Mouse (Mus musculus) embryonic facial prominence, embryonic 12.5 days (tissue): ENCODE measurements around the gene Kcnh2. TPM values are rescaled to one million over a fixed set of nuclear protein-coding genes. Genes with fewer than 3 reads are reported as not detected.

Source experiments
- ATAC-seq: fragments of 200-750 bp; cut with Nextera tagmentation; 2 replicates; pipeline ENCODE4 v1.8.0; 2017; ENCODE audit not compliant: insufficient number of reproducible peaks, insufficient read depth, low FRiP score, low TSS enrichment
- H3K27ac ChIP-seq: fragments of 300-500 bp; sonication (generic); 2 replicates; pipeline ENCODE4 v1.5.1; 2016; ENCODE audit warnings: mild to moderate bottlenecking
- H3K27me3 ChIP-seq: fragments of 300-500 bp; sonication (generic); 2 replicates; pipeline ENCODE4 v1.6.1; 2016; ENCODE audit warnings: mild to moderate bottlenecking, moderate library complexity
- H3K36me3 ChIP-seq: fragments of 300-500 bp; sonication (generic); 2 replicates; pipeline ENCODE4 v1.6.1; 2016; ENCODE audit warnings: mild to moderate bottlenecking
- H3K4me1 ChIP-seq: fragments of 300-500 bp; sonication (generic); 2 replicates; pipeline ENCODE4 v1.6.1; 2016
- H3K4me2 ChIP-seq: fragments of 300-500 bp; sonication (generic); replicated peaks from 2 replicates; pipeline ENCODE4 v1.6.1; 2016; ENCODE audit warnings: mild to moderate bottlenecking, moderate library complexity
- H3K4me3 ChIP-seq: fragments of 300-500 bp; sonication (generic); 2 replicates; pipeline ENCODE4 v1.5.1; 2016; ENCODE audit warnings: mild to moderate bottlenecking
- H3K9ac ChIP-seq: fragments of 300-500 bp; sonication (generic); 2 replicates; pipeline ENCODE4 v1.6.1; 2016; ENCODE audit warnings: mild to moderate bottlenecking, moderate library complexity
- H3K9me3 ChIP-seq: fragments of 300-500 bp; sonication (generic); 2 replicates; pipeline ENCODE4 v1.6.1; 2016; ENCODE audit warnings: mild to moderate bottlenecking, moderate library complexity
- WGBS: fragments of 180-500 bp; shearing (Covaris S2); methylation state at CpG from one replicate; pipeline ENCODE4 v1.1.7; 2016; 5-methylcytosine and 5-hydroxymethylcytosine counted together
- polyA plus RNA-seq: library from polyadenylated mRNA; unstranded; fragments of >200 nt; fragmentation: Nextera tagmentation; extraction: Ambion mirVana; gene quantifications from 2 replicates; pipeline ENCODE4 v1.2.1, GENCODE M21; 2016

Kcnh2 gene
- polyA plus RNA-seq, 1 experiment from 2014 or later = 5.2 TPM

DNA sequence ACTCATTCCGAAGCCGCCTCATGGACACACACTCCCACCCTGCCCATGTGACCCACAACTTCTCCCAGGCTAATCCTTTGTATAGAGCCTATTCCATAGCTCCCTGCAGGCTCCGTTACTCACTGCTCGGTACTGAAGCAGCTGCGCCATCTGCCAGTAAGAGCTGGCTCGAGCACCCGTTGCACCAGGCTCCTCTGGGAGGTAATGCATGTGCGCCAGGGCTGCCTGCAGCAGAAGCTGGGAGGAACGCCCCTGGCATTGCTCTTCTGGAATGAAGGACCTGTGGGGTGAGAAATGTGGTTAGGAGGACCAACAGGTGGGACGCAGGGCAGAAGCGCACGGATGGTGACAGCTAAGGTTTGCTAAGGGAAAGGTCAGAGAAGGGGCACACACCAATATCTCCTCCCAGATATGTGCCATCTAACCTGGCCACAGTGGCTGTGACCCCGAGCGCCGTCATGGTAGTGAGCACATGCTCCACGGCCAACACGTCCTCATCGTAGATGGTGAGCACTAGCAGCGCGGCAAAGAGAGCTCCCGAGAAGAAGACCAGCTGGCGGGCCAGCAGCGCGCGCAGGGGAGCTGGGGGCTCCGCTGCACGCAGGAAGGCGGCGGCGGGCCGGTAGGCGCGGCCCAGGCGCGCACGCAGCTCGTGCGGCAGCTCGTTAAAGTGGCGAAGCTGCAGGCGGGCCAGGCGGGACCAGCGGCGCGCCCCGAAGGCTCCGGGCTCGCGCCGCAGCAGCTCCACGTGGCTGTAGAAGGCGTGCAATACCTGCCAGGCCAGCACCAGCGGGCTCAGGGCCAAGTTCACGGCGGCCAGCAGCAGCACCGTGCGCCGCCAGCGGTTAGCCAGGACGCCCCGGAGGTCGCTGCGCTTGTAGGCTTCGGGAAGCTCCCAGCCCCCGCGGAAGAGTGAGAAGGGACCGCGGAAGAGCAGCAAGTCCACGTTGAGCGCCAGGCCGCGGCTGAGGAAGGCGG, 36.1 kb upstream of the Kcnh2 start:
- H3K9ac ChIP-seq = peak overlapping the region; percentile 68
- H3K4me3 ChIP-seq = peak overlapping the region; percentile 49
- no peaks in the 10 kb centered on the region for H3K36me3 ChIP-seq
- no peaks in the 10 kb centered on the region for H3K9me3 ChIP-seq
- 2% methylated on average over 73 of the region's 73 CpGs for WGBS
- H3K27me3 ChIP-seq = peaks cover 48% of the 10 kb centered on the region
- ATAC-seq = peak; percentile 37; the same call in 1 of the 2 replicates
- peaks cover 17% of the 10 kb centered on the region for H3K4me1 ChIP-seq
- H3K27ac ChIP-seq = 0 out of 2 replicates have a peak overlapping the region, but pooled peaks have one; percentile 6
- peak overlapping the region; percentile 96 for H3K4me2 ChIP-seq

GRCm38 (mm10) chr5:24385887-24386550, 34.6 kb upstream of the Kcnh2 start:
- peaks cover 48% of the 10 kb centered on the region for H3K27me3 ChIP-seq

DNA sequence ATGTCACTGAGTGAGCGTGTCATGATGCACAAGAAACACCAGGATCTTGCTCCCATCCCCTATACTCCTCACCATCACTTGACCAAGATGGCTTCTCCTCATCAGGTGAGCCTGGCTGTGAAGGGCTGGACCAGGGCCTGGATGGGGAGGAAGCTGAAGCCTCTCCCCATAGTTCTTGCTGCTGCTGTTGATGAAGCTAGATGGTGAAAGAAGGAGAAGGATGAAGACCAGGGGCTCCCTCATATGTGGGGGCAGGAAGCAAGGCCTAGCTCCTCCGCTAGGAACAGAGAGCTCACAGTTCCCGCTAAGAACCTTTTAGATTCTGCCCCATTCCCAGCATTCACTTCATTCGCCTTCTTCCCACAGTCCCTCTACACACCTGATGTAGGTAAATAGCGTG, 34.0 kb upstream of the Kcnh2 start:
- Histone ChIP-seq H3K27me3 (peaks cover 48% of the 10 kb centered on the region), H3K4me3 (no peak overlapping the region), H3K4me2 (no peak overlapping the region), H3K27ac (no peak overlapping the region), H3K9me3 (no peaks in the 10 kb centered on the region), H3K4me1 (peaks cover 17% of the 10 kb centered on the region), H3K36me3 (no peaks in the 10 kb centered on the region), H3K9ac (no peak overlapping the region)
- ATAC-seq = no peak
- 86% methylated on average over 5 of the region's 5 CpGs for WGBS

More at GRCm38 (mm10) chr5:24385887-24386550, 34.6 kb upstream of the Kcnh2 start:
- no peak overlapping the region for H3K4me2 ChIP-seq
- H3K9ac ChIP-seq = no peak overlapping the region
- H3K4me3 ChIP-seq = no peak overlapping the region
- H3K27ac ChIP-seq = no peak overlapping the region
- WGBS = 80% methylated on average over 10 of the region's 10 CpGs
- H3K4me1 ChIP-seq = peaks cover 17% of the 10 kb centered on the region
- no peaks in the 10 kb centered on the region for H3K9me3 ChIP-seq
- no peaks in the 10 kb centered on the region for H3K36me3 ChIP-seq
- ATAC-seq = no peak

- H3K9me3 ChIP-seq = no peaks in the 10 kb centered on the region
- H3K9ac ChIP-seq = no peak overlapping the region
- no peak overlapping the region for H3K4me3 ChIP-seq
- peaks cover 43% of the 10 kb centered on the region for H3K27me3 ChIP-seq
- ATAC-seq = no peak
- 61% methylated on average over 6 of the region's 6 CpGs for WGBS
- peaks cover 17% of the 10 kb centered on the region for H3K4me1 ChIP-seq
- H3K36me3 ChIP-seq = no peaks in the 10 kb centered on the region
- H3K4me2 ChIP-seq = no peak overlapping the region
- H3K27ac ChIP-seq = no peak overlapping the region
Measured at GRCm38 (mm10) chr5:24384407-24384806, 33.0 kb upstream of the Kcnh2 start.

- peaks cover 17% of the 10 kb centered on the region for H3K4me1 ChIP-seq
- H3K27me3 ChIP-seq = peaks cover 36% of the 10 kb centered on the region
- H3K27ac ChIP-seq = no peak overlapping the region
- peak overlapping the region; percentile 38; the same call in 1 of the 2 replicates for H3K9ac ChIP-seq
- WGBS = under 1% methylated on average over 34 of the region's 34 CpGs
- H3K9me3 ChIP-seq = no peaks in the 10 kb centered on the region
- peak overlapping the region; percentile 73 for H3K4me2 ChIP-seq
- ATAC-seq = peak; percentile 81
- H3K36me3 ChIP-seq = no peaks in the 10 kb centered on the region
- H3K4me3 ChIP-seq = peak overlapping the region; percentile 46
Measured at GRCm38 (mm10) chr5:24383026-24383859, 31.8 kb upstream of the Kcnh2 start.

- no peak for ATAC-seq
- Histone ChIP-seq H3K27ac (no peak overlapping the region), H3K4me1 (peaks cover 7% of the 10 kb centered on the region; the same call in 1 of the 2 replicates), H3K4me3 (no peak overlapping the region), H3K9me3 (no peaks in the 10 kb centered on the region), H3K36me3 (no peaks in the 10 kb centered on the region), H3K4me2 (no peak overlapping the region), H3K27me3 (peaks cover 24% of the 10 kb centered on the region), H3K9ac (no peak overlapping the region)
- 71% methylated on average over 2 of the region's 2 CpGs for WGBS
Measured at GRCm38 (mm10) chr5:24381988-24382387, 30.6 kb upstream of the Kcnh2 start.

DNA sequence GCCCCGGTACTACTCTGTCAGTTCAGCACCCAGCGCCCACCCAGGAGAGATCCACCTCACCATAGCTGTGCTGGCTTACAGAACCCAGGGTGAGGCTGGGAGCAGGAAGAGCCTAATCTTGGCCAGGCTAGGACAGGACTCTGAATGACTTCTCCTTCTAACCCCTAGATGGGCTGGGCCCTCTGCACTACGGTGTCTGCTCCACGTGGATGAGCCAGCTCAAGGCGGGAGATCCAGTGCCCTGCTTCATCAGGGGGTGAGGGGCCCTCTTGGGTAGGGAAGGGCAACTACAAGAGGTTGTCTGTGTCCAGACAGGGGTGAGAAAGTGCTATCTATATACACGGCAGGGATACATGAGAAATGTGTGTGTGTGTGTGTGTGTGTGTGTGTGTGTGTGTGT, 30.1 kb upstream of the Kcnh2 start:
- WGBS = 63% methylated on average over 6 of the region's 6 CpGs
- Histone ChIP-seq H3K27ac (no peak overlapping the region), H3K9me3 (no peaks in the 10 kb centered on the region), H3K4me1 (peaks cover 7% of the 10 kb centered on the region; the same call in 1 of the 2 replicates), H3K9ac (no peak overlapping the region), H3K27me3 (peaks cover 19% of the 10 kb centered on the region), H3K4me2 (no peak overlapping the region), H3K4me3 (no peak overlapping the region), H3K36me3 (no peaks in the 10 kb centered on the region)
- ATAC-seq = no peak

DNA sequence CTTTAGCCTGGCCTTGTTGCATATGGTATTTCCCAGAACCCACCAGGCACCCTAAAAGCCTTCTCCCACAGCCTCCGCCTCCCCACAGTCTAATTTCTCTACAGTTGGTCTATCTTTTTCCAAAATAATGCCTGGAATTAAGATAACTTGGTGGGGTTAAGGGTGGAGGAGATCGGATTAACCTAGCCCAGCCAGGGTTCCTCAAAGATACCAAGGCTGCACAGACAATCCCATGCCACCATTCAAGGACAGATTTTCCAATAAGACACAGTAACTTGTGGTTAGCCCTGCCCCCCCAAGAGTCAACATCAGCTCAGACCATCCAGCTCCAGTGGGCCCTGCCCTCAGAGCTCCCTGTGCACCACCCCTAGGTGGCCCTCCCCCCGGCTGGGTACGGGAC, 29.1 kb upstream of the Kcnh2 start:
- Histone ChIP-seq H3K27ac (no peak overlapping the region), H3K4me1 (peaks cover 7% of the 10 kb centered on the region; the same call in 1 of the 2 replicates), H3K9ac (no peak overlapping the region), H3K27me3 (peaks cover 9% of the 10 kb centered on the region), H3K4me3 (no peak overlapping the region), H3K4me2 (no peak overlapping the region), H3K9me3 (no peaks in the 10 kb centered on the region), H3K36me3 (no peaks in the 10 kb centered on the region)
- no peak for ATAC-seq
- WGBS = 84% methylated on average over 4 of the region's 4 CpGs

DNA sequence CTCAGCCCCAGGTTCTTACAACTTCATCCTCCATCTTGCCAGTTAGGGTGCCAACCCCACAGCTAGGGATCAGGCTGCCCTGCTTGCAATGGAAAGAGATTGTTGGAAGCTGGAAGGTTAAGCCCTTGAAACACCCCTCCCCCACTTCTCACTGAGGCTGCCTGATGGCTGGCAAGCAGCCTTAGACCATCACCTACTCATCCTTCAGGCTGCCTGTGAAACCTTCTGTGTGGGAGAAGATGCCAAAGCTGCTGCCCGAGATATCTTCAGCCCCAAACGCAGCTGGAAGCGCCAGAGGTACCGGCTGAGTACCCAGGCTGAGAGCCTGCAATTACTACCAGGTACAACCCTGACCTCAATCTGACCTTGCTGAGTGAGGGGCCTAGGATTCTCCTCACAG, 28.1 kb upstream of the Kcnh2 start:
- Histone ChIP-seq H3K27me3 (peaks cover 3% of the 10 kb centered on the region; the same call in 1 of the 2 replicates), H3K36me3 (no peaks in the 10 kb centered on the region), H3K9me3 (no peaks in the 10 kb centered on the region), H3K27ac (no peak overlapping the region), H3K4me1 (peaks cover 7% of the 10 kb centered on the region; the same call in 1 of the 2 replicates), H3K4me2 (no peak overlapping the region), H3K4me3 (no peak overlapping the region), H3K9ac (no peak overlapping the region)
- ATAC-seq = no peak
- 49% methylated on average over 4 of the region's 4 CpGs for WGBS

- no peaks in the 10 kb centered on the region for H3K9me3 ChIP-seq
- peaks cover 4% of the 10 kb centered on the region; the same call in 1 of the 2 replicates for H3K4me1 ChIP-seq
- no peaks in the 10 kb centered on the region for H3K36me3 ChIP-seq
- peaks cover 3% of the 10 kb centered on the region; the same call in 1 of the 2 replicates for H3K27me3 ChIP-seq
- H3K9ac ChIP-seq = no peak overlapping the region
- 77% methylated on average over 2 of the region's 2 CpGs for WGBS
- H3K4me2 ChIP-seq = no peak overlapping the region
- ATAC-seq = no peak
- H3K27ac ChIP-seq = no peak overlapping the region
- H3K4me3 ChIP-seq = no peak overlapping the region
Measured at GRCm38 (mm10) chr5:24378700-24379099, 27.3 kb upstream of the Kcnh2 start.
